Mouse (Mus musculus) bone marrow macrophage, adult 2 months (primary cell): ENCODE data around the gene Usp20. TPM values are rescaled to one million over a fixed set of nuclear protein-coding genes. Genes with fewer than 3 reads are reported as not detected.

Source experiments
- H3K27ac ChIP-seq: 2 replicates; pipeline ENCODE4 v1.5.1; 2012; ENCODE audit warnings: low read depth, low read length; ENCODE audit not compliant: insufficient read depth
- H3K4me1 ChIP-seq: 2 replicates; pipeline ENCODE4 v1.6.1; 2012; ENCODE audit warnings: low read length; ENCODE audit not compliant: control insufficient read depth, insufficient read depth
- H3K4me3 ChIP-seq: 2 replicates; pipeline ENCODE4 v1.5.1; 2012; ENCODE audit warnings: mild to moderate bottlenecking, low read length, moderate library complexity; ENCODE audit not compliant: insufficient read depth
- CTCF ChIP-seq: IDR thresholded peaks from 2 replicates; pipeline ENCODE4 v1.5.1; 2012; ENCODE audit warnings: low read depth, mild to moderate bottlenecking, low read length, moderate library complexity
- POLR2A ChIP-seq: IDR thresholded peaks from 2 replicates; pipeline ENCODE4 v1.6.1; 2012; ENCODE audit warnings: mild to moderate bottlenecking, low read depth, low read length, borderline replicate concordance
- polyA plus RNA-seq: library from polyadenylated mRNA; stranded (reverse); fragments of >200 nt; gene quantifications from 2 replicates; pipeline ENCODE4 v1.2.4, GENCODE M21; 2012; ENCODE audit not compliant: missing spikeins, insufficient read depth, insufficient read length

Gene Usp20
- polyA plus RNA-seq, 1 experiment, result 9.7 TPM

GRCm38 (mm10) chr2:31036811-31037210 is 54.7 kb downstream of the Usp20 start:
- peaks cover 13% of the 10 kb centered on the region for H3K4me1 ChIP-seq
- H3K4me3 ChIP-seq, result no peak overlapping the region
- H3K27ac ChIP-seq, result peak overlapping the region; percentile 15
- TF ChIP-seq POLR2A, result no peak
- TF ChIP-seq CTCF, result no peak

- no peak overlapping the region for H3K27ac ChIP-seq
- H3K4me3 ChIP-seq, result no peak overlapping the region
- peaks cover 13% of the 10 kb centered on the region for H3K4me1 ChIP-seq
- no peak for TF ChIP-seq CTCF
- no peak for TF ChIP-seq POLR2A
These were observed 58.0 kb downstream of the Usp20 start for GRCm38 (mm10) chr2:31040043-31040442.

GRCm38 (mm10) chr2:31040487-31040886 is 58.4 kb downstream of the Usp20 start:
- Histone ChIP-seq H3K4me3 (no peak overlapping the region), H3K27ac (no peak overlapping the region), H3K4me1 (peaks cover 13% of the 10 kb centered on the region)
- no peak for TF ChIP-seq CTCF
- TF ChIP-seq POLR2A, result no peak

DNA sequence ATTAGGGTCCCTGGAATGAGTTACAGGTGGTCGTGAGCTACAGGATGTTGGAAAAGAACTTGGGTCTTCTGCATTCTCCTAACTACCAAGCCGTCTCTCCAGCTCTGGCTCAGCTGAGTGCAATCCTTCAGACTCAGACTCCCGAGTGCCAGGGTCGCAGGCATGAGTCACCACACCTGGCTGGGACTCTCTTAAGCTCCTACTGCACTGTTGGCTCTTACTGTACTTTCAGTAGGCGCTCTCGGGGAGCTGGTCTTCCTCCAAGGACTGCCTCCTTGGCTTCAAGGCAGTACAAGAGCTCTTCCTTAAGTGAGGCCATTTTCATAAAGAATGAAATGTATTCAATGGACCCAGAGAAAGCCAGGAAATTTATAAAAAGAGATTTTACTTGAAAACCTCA is 59.3 kb downstream of the Usp20 start:
- Histone ChIP-seq H3K27ac (no peak overlapping the region), H3K4me1 (peaks cover 10% of the 10 kb centered on the region), H3K4me3 (no peak overlapping the region)
- TF ChIP-seq POLR2A (no peak), CTCF (no peak)

DNA sequence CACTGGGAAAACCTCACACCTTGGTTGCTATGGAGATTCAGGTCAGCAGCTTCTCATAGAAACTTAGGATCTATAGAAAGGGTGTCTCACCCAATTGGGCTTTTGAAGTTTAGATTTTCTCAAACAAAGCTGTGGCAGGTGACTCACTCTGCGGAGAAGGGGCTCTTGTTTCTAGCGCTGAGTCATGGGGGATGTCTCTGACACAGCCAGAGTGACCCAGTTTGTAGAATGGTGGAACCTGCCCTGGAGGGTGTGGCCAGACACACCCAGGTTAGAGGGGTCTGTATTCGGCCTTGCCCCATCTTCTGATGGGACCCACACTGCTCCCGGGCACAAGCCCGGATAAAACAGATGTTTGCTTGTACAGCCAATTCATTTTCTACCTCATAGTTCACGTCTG is 60.8 kb downstream of the Usp20 start:
- TF ChIP-seq POLR2A (no peak), CTCF (no peak)
- H3K27ac ChIP-seq, result no peak overlapping the region
- no peaks in the 10 kb centered on the region for H3K4me1 ChIP-seq
- H3K4me3 ChIP-seq, result no peak overlapping the region

GRCm38 (mm10) chr2:31043856-31044255 is 61.8 kb downstream of the Usp20 start:
- Histone ChIP-seq H3K4me3 (no peak overlapping the region), H3K27ac (no peak overlapping the region), H3K4me1 (no peaks in the 10 kb centered on the region)
- TF ChIP-seq POLR2A (no peak), CTCF (no peak)

GRCm38 (mm10) chr2:31048037-31048436 is 66.0 kb downstream of the Usp20 start:
- Histone ChIP-seq H3K4me3 (no peak overlapping the region), H3K4me1 (peaks cover 13% of the 10 kb centered on the region), H3K27ac (no peak overlapping the region)
- TF ChIP-seq POLR2A (no peak), CTCF (no peak)

DNA sequence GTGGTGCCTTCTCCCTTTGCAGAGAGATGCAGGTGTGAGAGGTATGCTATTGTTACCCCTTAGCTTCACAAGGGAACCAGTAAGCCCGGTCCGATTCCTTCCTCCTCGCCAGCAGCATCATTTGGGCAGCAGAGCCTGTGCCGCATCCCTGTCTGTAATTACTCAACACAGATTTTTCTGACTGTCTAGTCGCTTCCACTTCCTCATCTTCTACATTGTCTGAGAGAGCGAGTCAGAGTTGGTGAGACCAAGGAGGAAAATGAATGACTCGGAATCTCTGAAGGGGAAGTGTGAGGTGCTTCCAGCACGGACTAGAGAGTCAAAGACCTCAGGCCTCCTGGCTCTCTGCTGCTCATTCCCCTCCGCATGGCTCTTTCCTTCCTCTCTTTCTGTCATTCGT is 70.4 kb downstream of the Usp20 start:
- TF ChIP-seq POLR2A (no peak), CTCF (no peak)
- Histone ChIP-seq H3K4me1 (peaks cover 19% of the 10 kb centered on the region), H3K27ac (peak overlapping the region; percentile 77), H3K4me3 (no peak overlapping the region)

DNA sequence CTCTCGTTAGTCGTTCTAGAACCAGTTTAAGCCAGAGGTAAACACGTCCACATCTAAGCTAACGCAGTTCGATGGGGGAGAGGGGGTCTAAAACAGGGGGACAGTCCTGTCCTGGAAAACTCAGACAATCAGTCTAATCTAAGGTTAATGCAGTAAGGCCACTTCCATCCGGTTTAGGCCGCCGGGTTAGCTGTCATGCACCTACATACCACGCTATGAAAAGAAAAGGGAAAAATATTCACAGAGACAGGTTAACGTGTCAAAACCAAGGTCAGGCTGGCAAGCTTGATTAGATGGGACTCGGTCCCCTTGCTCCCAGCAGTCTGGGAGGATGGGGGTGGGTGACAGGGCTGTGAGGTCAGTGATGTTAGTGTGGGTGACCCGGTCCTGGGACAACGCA is 71.3 kb downstream of the Usp20 start:
- Histone ChIP-seq H3K4me1 (peaks cover 19% of the 10 kb centered on the region), H3K4me3 (no peak overlapping the region)
- TF ChIP-seq POLR2A, result no peak
- TF ChIP-seq CTCF, result no peak

DNA sequence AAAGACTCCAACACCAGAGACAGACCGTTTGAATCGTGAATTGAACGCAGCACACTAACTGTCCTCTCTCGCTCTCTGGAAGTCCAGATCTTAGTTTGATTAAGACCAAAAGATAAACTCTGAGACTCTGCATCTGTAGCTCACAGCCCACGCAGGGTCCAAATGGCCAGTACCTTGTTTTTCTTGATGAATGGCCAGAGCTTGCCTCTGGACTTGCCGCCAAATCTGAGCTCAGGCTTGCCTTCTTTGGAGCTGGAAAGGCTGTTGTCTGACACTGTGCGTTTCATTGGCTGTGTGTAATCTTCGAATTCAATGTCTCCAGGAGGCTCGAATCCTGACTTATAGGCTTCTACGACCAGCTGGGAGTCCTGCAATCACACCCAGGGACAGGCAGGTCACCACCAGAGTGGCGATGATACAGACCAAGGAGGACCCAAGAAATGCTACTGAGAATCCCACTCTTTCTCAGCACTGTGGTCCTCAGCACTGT is 71.8 kb downstream of the Usp20 start:
- no peak overlapping the region for H3K27ac ChIP-seq
- peaks cover 21% of the 10 kb centered on the region for H3K4me1 ChIP-seq
- TF ChIP-seq CTCF (no peak), POLR2A (no peak)
- H3K4me3 ChIP-seq, result no peak overlapping the region

More for the DNA sequence above, 71.3 kb downstream of the Usp20 start:
- no peak overlapping the region for H3K27ac ChIP-seq

DNA sequence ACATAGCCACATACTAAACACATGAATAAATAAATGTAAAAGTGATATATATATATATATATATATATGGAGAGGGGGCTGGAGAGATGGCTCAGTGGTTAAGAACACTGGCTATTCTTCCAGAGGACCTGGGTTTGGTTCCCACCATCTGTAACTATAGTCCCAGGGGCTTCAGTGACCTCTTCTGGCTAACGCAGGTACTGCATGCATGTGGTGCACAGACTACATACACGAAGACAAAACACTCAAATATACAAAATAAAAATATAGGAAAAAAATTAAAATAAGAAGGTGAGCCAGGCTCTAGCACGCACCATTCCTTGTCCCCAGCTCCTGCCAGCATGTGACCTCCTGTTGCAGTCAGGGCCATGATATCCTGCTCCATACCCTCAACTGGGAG is 74.0 kb downstream of the Usp20 start:
- no peak overlapping the region for H3K27ac ChIP-seq
- peaks cover 37% of the 10 kb centered on the region for H3K4me1 ChIP-seq
- no peak; the same call in 1 of the 2 replicates for TF ChIP-seq CTCF
- TF ChIP-seq POLR2A, result no peak
- H3K4me3 ChIP-seq, result no peak overlapping the region
